Mouse (Mus musculus) heart, adult 18-20 months (tissue): ENCODE results near the gene Sigirr. TPM values are rescaled to one million over a fixed set of nuclear protein-coding genes. Genes with fewer than 3 reads are reported as not detected.
A peak's percentile ranks its signal among the peaks of the same experiment; 100 is the strongest.

Experiments used
- DNase-seq, 2 experiments: peaks; one replicate each; pipeline ENCODE4 v3.0.0; 2021 to 2022; ENCODE audit warnings: mixed read lengths in 1 of 2
- total RNA-seq, 2 experiments: library from RNA; stranded (reverse); gene quantifications; 2 replicates each; pipeline ENCODE4 v1.2.3; 2021

Gene Sigirr
- total RNA-seq, 2 experiments from 2014 or later, result 4.2 to 4.7 TPM

GRCm38 (mm10) chr7:141060426-141061242 lies 39.7 kb downstream of the Sigirr start, which contains the start of gene B4galnt4:
Gene B4galnt4, plus strand, starts transcription at chr7:141061104.
- DNase-seq, result peak; percentile 52 to 55

- no peak for DNase-seq
Observed at GRCm38 (mm10) chr7:141059929-141060328, 40.4 kb downstream of the Sigirr start.

GRCm38 (mm10) chr7:141058601-141059341 lies 41.6 kb downstream of the Sigirr start:
- DNase-seq, result no peak

GRCm38 (mm10) chr7:141057541-141057940 lies 42.8 kb downstream of the Sigirr start:
- no peak for DNase-seq

GRCm38 (mm10) chr7:141056976-141057375 lies 43.4 kb downstream of the Sigirr start:
- DNase-seq, result no peak

- no peak for DNase-seq
Observed at GRCm38 (mm10) chr7:141055785-141056184, 44.6 kb downstream of the Sigirr start.

- no peak for DNase-seq
Observed at GRCm38 (mm10) chr7:141052421-141052820, 48.0 kb downstream of the Sigirr start.

GRCm38 (mm10) chr7:141052016-141052415 lies 48.4 kb downstream of the Sigirr start:
- DNase-seq, result no peak

- no peak for DNase-seq
Observed at GRCm38 (mm10) chr7:141051060-141051685, 49.2 kb downstream of the Sigirr start.

- DNase-seq, result no peak
Observed at GRCm38 (mm10) chr7:141049326-141049725, 51.0 kb downstream of the Sigirr start.

- DNase-seq, result peak; percentile 94 to 96
Observed at GRCm38 (mm10) chr7:141048226-141049218, 51.9 kb downstream of the Sigirr start.

- DNase-seq, result peak; percentile 90 to 96
Observed at GRCm38 (mm10) chr7:141047581-141048225, 52.7 kb downstream of the Sigirr start.

- DNase-seq, result peak in 1 of 2 experiments; percentile 72
Observed at GRCm38 (mm10) chr7:141046931-141047580, 53.3 kb downstream of the Sigirr start.

GRCm38 (mm10) chr7:141042539-141042938 lies 57.8 kb downstream of the Sigirr start:
- DNase-seq, result no peak

GRCm38 (mm10) chr7:141041661-141042060 lies 58.7 kb downstream of the Sigirr start:
- peak; percentile 87 to 90 for DNase-seq

Other genes with a start within 250 kb of the Sigirr start
- gene Gm45785, start 244.2 kb downstream of the Sigirr start, total RNA-seq, result not detected
- 10 to 100 TPM; 18.4 to 21.2 TPM for gene Ric8a, start 243.6 kb downstream of the Sigirr start, total RNA-seq
- gene Bet1l, start 243.0 kb downstream of the Sigirr start, total RNA-seq, result 1 to 10 TPM; 9.2 TPM
- gene Psmd13, start 218.6 kb downstream of the Sigirr start, total RNA-seq, result 10 to 100 TPM; 76.5 to 84.0 TPM
- 10 to 100 TPM; 61.9 to 69.3 TPM for gene Sirt3, start 218.3 kb downstream of the Sigirr start, total RNA-seq
- gene Cox8b, start 200.1 kb downstream of the Sigirr start, total RNA-seq, result 1,000 to 10,000 TPM; 3,201 to 3,214 TPM
- gene Nlrp6, start 179.7 kb downstream of the Sigirr start, total RNA-seq, result not detected
- 1 to 10 TPM; 3.5 to 4.3 TPM for gene Pgghg, start 159.2 kb downstream of the Sigirr start, total RNA-seq
- under 1 TPM in 1 of 2 experiments, not detected in 1; 0.46 TPM for gene Ifitm5, start 150.3 kb downstream of the Sigirr start, total RNA-seq
- gene Gm45717, start 144.6 kb downstream of the Sigirr start, total RNA-seq, result not detected
- gene Ifitm2, start 144.6 kb downstream of the Sigirr start, total RNA-seq, result 10 to 100 TPM; 98.8 to 99.4 TPM
- gene Ifitm1, start 133.4 kb downstream of the Sigirr start, total RNA-seq, result 1 to 10 TPM; 2.6 to 8.3 TPM
- gene Ifitm3, start 89.8 kb downstream of the Sigirr start, total RNA-seq, result 100 to 1,000 TPM in 1 of 2 experiments, 10 to 100 TPM in 1; 94.8 to 129 TPM
- not detected for gene Ifitm6, start 82.6 kb downstream of the Sigirr start, total RNA-seq
- gene Gm17387, start 71.4 kb downstream of the Sigirr start, total RNA-seq, result not detected
- gene B4galnt4, start 39.5 kb downstream of the Sigirr start, total RNA-seq, result not detected
- gene Pkp3, start 22.4 kb downstream of the Sigirr start, total RNA-seq, result 1 to 10 TPM in 1 of 2 experiments, under 1 TPM in 1; 0.37 to 1.6 TPM
- not detected for gene Ano9, start 17.2 kb upstream of the Sigirr start, total RNA-seq
- 10 to 100 TPM; 28.1 to 30.3 TPM for gene Ptdss2, start 21.8 kb upstream of the Sigirr start, total RNA-seq
- 10 to 100 TPM; 71.5 to 77.6 TPM for gene Rnh1, start 72.3 kb upstream of the Sigirr start, total RNA-seq
- 100 to 1,000 TPM in 1 of 2 experiments, 10 to 100 TPM in 1; 91.4 to 103 TPM for gene Hras, start 93.4 kb upstream of the Sigirr start, total RNA-seq
- 1 to 10 TPM; 2.0 to 3.4 TPM for gene Lrrc56, start 93.6 kb upstream of the Sigirr start, total RNA-seq
- not detected for gene Lmntd2, start 113.5 kb upstream of the Sigirr start, total RNA-seq
- under 1 TPM; 0.57 to 0.87 TPM for gene Rassf7, start 115.3 kb upstream of the Sigirr start, total RNA-seq
- 10 to 100 TPM; 33.7 to 34.8 TPM for gene Phrf1, start 128.2 kb upstream of the Sigirr start, total RNA-seq
- 1 to 10 TPM; 2.3 to 3.1 TPM for gene Irf7, start 165.9 kb upstream of the Sigirr start, total RNA-seq
- gene Cdhr5, start 176.2 kb upstream of the Sigirr start, total RNA-seq, result not detected
- not detected for gene Sct, start 178.6 kb upstream of the Sigirr start, total RNA-seq
- gene Drd4, start 191.4 kb upstream of the Sigirr start, total RNA-seq, result not detected
- 10 to 100 TPM; 11.7 to 12.6 TPM for gene Deaf1, start 227.1 kb upstream of the Sigirr start, total RNA-seq
- gene Tmem80, start 227.2 kb upstream of the Sigirr start, total RNA-seq, result 10 to 100 TPM; 14.6 to 15.7 TPM
- 1 to 10 TPM; 1.7 to 3.0 TPM for gene Eps8l2, start 238.3 kb upstream of the Sigirr start, total RNA-seq